Mouse (Mus musculus) spleen, adult 18-20 months (tissue): ENCODE measurements at regions not wholly inside any gene's neighbourhood (a gene's known extent, or its start where the extent isn't known, plus 50 kb on each side); places are given as distances from the start of the nearest gene placed in this dataset.

ENCODE experiments used
- DNase-seq, 2 experiments: peaks; one replicate each; pipeline ENCODE4 v3.0.0; 2022; ENCODE audit warnings: mixed read lengths in 2 of 2

DNA sequence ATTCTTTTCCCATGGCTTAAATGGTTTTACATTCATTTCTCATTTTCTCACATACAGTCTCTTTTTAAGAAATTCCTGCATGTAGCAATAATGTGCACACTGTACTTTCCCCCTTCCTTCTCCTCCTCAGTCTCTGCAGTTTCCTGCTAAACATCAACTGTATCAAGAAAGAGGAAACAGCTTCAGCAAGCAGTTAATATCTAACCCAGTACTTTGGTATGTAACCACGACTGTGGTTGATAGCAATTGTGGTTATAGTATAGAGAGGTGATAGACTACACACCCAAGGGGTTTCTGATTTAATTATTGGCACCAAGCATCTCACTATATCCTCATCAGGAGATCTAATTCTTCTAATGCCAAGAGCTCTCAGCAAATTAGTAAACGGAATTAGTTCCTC is 52.8 kb upstream of the Eci2 start:
- DNase-seq, result no peak

DNA sequence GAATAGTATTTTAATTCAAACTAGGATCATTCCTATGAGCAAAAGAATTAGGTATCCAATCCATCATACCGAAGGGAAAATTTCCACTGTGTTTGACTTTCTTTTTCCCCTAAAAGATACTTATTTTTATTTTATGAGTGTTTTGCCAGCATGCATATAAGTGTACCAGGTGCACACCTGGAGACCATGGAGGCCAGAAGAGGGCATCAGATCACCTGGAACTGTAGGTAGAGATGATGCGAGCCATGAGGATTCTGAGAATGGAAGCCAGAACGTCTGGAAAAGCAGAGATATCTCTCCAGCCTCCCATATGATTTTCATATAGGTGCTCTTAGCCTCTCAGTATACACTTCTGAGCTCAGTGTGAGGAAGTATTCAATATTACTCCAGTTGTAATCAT is 58.5 kb upstream of the Eci2 start:
- DNase-seq, result no peak

DNA sequence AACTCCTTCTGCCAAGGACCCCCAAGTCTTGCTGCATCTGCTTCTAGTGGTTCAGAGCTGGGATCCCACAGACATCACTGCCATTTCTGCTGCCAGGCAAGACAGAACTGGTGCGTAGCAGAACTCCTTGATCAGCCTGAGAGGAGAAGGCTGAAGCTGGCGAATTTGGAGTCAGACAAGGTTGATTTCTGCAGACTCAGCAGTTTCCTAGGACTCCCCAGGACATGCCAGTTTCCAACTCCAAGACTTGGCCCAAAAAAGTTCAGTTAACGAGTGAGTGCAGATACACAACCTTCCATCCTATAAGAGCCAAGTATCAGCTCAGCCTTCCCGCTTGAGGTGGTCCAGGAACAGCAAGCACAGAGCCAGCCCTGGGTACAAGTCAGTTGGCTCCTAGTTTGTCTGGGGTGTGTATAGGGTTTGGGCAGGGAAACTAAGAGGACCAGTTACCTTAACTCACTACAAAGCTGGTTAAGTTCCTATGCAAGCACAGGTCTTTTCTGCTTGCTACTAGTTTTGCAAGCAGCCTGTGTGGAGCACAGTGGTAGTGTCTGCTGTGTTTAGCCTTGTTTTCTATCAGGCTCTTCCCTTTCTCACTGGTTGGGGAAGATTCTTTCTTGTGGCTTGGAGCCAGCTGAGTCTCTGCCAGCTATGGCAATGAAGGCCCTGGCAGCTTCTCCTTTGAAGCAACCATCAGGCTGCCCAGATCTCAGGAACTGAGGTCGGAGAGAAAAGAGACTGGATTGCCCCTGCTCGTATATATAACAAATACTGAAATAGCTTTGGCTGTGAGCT is 60.5 kb upstream of the Eci2 start:
- peak in 1 of 2 experiments; percentile 6 for DNase-seq

DNA sequence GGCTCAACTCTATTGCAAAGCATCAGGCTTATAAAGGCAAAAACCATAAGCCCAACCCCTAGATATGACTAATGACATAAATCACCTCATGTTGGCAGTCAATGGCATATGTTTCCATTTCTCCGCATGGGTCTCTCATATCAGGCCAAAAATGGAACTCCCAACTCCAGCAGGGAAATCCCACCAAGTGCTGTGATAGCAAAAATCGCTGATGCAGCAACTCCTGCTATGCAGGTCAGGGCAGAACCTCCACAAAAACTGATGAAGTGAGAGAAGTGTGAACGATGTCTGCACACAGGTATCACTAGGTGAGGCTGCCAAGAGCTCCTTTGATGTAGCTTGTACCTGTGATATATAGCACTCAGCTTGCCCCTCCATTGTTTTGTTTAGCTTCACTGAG is 64.3 kb upstream of the Eci2 start:
- DNase-seq, result no peak

DNA sequence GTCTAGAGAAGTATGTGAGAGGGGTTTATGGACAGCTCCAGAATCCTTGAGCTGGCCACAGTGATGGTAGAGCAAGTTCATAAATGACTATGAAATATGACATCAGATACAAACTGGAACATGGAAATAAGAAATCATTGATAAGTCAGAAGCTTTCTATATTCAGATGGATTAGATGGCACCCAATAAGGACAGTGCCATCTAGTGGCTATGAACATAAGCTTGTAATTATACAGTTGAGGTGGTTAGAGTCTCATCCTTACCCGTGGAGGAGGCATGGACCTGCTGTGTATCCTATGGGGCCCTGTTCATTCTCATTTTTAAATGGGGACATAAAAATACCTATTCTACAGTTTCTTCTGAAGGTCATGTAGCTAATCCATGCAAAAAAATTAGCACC is 92.9 kb upstream of the Eci2 start:
- no peak for DNase-seq

DNA sequence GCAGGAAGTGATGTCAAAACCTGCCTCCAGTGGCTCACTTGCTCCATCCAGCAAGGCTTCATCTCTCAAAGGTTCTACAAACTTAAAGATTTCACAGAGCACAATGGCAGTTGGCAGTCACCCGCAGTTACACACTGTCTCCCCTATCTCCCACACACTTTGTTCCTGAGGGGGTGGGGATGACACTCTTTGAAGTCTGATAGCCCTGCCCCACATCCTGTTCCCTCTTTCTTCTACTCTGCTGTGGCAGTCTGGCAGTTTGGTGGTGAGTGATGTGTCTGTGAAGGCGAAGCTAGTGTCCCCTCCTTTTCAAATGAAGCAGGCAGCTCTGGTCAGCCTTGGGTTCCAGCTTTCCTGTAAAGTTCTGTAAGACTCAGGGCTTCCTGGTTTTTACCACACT is 102.6 kb upstream of the Eci2 start:
- DNase-seq, result no peak

DNA sequence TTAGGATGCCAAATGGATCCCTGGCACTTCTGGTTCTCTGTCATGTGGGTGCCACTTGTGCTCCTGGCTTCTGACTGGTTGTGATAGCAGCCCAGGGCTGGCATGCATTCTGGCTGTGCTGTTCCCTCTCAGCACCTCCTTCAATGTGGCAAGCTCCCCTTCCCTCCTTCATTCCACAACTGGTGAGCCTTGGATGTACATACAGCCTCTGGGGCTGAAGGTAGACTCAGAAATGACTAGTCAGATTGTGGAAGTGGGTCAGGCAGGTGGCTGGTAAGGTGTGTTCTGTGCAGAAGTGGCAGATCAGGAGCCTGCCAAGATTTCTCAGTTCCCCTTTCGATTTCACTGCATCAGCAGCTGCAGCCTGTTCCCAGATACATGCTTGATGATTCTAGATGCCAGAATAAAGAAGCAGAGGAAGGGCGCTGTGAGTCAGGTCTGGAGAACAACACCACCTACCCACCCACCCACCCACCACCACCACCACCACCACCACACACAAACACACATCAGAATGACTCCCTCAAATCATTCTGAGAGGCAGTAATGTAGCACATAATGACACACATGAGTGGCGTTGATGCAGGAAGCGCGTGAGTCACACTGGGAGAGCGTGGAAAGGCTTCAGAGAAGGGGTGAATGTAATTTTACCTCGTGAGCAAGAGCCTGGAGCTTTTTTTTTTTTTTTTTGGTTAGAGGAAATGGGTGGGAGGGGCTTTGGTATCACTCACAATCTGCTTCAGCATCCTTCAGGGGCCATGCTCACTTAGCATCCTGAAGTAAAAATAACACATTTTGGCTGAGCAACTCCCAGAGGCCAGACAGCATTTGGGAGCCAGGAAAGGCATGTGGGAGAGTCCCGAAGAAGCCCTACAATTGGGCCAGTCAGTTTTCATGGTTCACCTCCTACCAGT is 104.6 kb upstream of the Eci2 start:
- peak; percentile 40 to 44 for DNase-seq

DNA sequence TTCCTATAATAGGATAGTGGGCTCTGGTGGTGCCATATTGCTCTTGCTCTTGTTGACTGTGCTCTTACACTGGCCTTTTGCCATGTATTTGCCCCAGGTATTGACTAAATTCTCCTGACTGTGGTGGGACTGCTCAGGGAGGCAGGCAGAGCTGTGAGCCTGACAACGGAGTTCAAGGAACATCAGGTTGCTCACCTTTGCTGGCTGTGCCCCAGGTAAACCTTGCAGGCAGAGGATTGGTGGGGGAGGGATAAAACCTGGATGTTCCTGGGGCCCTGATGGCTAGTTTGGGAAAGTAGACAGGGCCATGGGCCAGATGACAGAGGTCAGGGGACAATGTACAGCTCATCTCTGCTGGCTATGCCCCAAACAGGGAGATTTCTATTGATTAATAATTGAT is 124.7 kb upstream of the Eci2 start:
- no peak for DNase-seq

DNA sequence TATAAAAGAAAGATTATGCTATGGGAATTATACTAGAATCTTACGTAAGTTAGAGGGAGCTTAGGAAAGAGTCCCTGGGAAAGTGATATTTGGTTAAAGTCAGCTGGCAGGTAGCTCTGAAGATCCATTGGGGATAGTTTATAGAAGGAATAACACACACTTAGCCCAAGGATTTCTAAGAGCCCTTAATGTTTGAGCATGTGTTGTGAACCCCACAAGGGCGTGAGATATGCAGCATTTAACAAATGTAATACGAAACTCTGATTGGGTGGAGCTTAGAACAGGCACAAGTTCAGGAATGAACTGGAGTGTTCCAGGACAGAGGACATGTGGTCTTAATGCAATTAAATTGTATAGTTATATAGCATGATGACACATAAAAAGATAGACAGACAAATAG is 132.6 kb upstream of the Eci2 start:
- no peak for DNase-seq

DNA sequence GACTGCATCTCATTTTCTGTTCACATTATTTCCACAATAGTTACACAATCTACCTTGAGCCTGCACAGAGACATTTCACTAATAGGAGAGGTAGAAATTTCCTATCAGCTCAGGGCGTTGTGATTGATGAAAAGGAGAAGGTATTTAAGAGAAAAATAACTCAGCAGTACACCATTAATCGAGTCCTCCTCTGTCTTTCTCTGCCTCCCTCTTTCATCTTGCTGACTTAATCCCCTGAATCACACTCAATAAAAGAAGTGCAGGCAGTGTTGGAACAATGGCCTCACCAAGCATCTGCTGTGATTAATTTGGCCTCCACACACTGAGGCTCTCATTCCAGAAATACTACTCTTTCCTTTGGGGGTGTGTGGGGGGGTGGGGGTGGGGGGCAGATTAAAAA is 133.9 kb upstream of the Eci2 start:
- DNase-seq, result no peak

DNA sequence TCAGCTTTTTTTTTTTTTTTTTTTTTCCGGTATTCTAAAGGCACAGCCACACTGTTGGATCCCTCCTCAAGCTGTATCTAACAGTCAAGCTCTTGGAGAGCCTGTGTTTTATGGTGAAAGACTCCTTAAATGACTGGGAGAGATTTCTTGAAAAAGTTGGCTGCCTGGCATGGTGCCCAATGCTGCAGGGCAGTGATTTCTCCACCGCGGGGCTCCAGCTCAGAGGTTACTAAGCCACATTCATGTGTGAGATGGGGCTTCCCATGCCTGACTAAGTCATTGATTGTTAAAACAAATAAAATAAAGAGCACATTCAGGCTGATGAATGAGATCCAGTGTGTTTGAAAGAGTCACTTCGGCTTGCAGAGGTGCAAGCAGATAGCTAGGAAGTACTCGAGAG is 139.2 kb upstream of the Eci2 start:
- no peak for DNase-seq

DNA sequence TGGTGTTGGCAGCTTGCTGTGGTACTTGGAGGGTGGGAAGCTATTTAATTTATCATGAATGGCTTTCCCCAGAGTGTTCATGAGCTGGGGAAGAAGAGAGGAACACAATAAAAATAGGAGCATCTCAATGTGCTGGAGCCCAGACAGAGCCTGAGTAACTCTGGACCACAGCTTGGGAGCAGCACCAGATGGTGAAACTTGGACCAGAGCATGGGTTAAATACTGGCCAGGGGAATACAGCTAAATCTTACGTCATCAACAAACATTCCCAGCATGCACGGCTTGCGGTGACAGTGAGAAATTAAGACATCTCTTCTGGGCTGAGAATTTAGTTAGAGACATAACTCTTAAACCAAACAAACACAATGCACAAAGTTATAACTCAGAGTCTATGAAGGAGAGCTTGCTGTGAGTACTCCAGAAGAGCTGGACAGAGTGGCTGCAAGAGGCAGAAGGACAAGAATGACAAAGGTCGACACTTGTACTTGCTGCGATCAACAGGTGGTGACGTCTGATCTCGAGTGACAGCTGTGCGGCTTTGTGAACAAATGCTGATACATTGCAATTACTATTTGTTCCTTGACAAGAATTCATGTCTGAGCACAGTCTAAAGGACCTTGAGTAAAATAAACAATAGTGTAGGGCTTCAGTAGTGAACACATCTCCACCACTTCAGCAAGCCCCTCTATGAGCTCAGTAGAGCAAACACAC is 140.1 kb upstream of the Eci2 start:
- no peak for DNase-seq

DNA sequence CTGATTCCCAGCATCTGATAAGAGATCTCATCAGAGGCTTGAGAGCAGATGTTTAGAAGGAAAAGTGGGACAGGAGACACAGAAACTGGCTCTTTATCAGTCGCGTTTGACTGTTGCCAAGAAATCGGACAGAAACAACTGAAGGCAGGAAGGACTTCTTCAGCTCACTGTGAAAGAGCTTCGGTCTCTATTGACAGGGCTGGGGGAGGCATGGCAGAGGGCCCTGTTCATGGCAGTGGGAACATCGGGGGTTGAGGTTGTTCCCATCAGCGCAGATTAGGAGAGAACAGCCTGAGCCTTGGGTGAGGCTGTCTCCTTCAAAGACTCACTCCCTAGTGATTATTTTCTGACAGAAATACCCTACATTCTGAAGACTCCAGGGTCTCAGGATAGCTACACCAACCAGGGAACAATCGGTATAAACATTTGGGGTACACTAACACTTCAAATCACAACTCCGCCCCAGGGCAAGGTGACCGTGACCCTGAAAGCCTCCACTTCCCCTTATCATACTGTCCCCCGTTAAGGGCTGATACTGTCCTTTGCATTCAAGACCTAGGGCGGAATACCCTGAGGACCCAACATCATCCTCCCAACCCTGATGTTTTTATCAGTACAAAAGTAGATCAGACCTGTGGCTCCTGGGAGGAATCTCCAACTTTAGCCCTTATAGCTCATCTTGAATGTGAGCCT is 144.8 kb upstream of the Eci2 start:
- DNase-seq, result no peak

DNA sequence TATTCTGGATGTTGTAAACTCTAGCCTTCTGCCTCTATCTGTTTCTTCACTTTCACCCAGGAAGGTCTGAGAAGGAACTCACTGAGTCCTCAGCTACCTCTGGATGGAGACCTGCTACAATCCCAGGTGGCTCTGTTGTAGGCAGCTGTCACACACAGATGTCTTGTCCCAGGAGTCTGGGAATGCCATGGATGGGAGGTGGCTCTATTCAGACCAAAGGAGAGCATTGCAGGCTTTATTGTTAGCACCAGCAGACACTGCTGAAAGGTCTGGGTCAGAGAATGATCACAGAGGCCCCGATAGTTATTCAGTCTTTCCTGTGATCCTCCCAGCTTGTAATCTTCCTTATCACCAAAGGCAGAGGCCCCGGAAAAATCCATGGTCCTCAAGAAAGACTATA is 146.6 kb upstream of the Eci2 start:
- no peak for DNase-seq

DNA sequence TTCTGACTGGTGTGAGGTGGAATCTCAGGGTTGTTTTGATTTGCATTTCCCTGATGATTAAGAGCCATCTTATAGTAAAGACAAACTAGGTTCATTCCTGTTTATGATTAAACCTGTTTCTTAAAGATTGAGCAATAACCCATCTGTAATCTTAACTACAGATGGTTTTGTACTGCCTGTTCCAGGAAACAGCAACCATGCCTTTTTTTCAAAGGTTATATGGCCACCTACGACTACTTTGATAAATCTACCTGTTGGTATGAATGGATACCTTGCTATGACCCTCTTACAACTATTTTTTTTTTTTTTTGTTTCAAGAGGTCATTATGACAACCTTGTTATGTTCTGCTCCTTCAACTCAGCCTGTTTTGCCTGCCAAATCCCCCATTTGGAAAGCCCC is 148.7 kb upstream of the Eci2 start:
- DNase-seq, result no peak

DNA sequence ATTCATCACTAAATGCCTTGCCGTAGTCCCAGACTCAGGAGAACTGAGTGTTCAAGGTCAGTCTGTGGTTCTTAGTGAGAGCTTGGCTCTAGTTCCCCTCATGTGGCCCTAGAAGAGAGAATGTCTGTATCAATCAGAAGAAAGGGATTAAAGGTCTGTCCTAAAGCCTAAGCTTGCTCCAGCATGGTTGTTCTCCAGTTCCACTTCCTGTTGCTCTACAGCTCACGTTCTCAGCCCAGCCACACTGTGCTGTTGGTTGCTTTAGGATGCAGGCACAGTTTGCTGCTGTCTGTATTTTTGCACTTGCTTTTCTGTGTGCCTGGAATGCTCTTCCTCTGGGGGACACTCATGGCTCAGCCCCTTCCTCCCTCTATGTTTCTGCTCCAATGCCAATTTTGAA is 150.4 kb upstream of the Eci2 start:
- no peak for DNase-seq

DNA sequence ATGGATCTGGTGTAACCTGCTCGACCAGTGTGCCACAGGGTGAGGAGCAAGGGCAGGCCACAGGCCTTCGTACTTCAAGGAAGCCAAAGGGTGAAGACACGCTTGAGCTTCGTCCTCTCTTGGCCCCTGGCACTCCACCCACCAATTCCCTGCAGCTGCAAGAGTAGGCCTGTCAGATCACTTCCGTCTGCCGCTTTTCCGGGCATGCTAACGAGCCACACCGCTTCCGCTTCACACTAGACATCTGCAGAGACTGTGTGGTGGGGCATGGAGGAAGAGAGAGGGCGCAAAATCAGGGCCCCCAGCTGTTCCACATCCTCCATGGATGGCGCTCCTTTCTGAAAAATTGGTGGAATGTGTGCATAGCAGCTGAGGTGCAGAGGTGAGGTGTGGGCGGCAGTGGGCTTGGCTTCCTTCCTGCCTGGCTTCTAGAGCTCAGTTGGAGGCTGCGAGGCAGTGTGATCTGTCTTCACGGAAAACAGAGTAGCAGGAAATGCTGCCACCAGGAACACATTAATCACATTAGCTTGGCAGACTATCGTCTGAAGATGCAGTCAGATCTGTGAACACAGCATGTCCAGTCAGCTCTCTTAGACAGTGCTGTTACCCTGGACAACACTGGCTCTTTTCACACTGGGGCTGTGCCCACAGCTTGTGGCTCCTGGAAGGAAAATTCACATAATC is 162.3 kb upstream of the Eci2 start:
- DNase-seq, result peak; percentile 67

DNA sequence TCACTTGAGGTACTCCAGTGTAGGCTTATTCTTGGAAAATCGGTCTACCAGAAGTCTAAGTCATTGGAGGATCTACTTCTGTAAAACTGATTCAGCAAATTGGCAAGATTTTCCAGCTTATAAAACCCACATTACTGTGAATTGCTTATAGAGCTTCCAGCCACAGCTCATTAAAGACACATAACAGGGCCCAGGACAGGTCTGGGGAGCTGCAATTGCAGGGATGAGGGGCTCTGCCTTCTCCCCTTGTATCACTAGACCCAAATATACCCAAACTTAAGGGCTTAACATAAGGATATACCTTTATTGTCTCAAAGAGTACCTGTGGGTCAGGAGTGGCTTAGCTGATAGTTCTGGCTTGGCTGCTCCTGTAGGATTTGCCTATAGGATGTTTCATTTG is 175.2 kb upstream of the Eci2 start:
- DNase-seq, result no peak

DNA sequence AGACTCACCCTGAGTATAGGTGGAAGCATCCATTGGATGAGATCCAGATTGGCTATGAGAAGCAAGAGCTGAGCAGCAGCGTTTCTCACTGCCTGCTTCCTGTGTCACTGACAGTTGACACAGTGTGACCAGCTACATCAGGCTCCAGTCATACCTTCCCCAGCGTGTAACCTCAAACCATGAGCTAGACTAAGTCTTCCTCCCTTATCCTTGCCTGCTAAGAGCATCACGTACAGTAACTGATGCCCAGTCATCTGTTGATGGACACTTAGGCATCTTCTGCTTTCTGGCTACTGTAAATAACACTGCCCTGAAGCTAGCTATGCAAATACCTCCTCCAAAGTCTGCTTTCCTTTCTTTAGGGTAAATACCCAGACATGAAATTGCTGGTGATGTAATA is 181.4 kb upstream of the Eci2 start:
- no peak for DNase-seq

DNA sequence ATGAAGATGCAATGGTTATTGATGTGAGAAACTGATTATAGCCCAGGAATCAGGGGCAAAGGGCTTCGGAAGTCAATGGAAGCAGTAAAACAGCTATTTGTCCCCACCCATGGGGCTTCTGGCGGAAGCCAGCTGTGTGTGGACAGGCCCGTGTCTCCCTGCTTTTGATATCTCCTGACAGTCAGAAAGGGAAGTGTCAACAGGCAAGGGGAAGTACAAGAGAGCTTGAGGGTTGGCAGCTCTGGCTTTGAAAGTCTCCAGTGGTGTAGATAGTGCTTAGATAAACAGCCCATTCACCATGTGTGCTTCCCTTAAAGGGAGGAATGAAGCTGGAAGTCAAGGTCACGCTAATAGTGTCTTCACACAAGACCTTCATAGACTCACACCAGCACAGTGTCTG is 182.7 kb upstream of the Eci2 start:
- no peak for DNase-seq

DNA sequence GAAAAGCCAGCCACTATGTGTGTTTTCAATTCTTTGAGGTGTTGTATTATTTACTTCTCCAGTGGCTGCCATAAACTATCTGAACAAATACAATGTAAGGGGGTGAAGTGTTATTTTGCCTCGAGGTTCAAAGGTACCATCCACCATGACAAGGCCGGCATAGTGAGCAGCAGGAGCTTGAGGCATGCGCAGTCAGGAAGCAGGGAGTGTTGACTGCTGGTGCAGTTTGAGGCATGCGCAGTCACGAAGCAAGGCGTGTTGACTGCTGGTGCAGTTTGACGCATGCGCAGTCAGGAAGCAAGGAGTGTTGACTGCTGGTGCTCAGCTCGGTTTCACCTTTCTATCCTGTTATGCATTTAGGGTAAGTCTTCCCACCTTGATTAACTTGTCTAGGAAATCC is 184.9 kb upstream of the Eci2 start:
- DNase-seq, result no peak

DNA sequence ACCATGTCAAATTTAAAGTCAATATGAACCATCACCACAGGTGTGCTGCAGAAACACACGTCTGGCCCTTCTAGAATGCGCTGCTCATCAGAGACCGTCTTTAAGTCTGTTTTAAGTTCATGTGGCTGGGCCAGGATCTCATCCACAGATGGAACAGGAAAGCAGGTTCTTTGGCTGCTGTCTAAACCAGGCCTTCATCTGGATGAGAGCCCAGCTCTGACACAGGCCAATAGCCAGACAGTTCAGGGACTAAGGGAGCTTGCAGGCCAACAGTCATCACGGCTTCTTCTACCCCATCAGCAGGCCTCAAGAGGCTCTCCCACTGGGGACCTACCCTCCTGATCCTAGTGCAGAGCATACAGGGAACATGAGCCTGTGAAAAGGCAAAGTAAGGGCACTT is 185.4 kb upstream of the Eci2 start:
- DNase-seq, result no peak
